Mouse (Mus musculus): ENCODE measurements at regions not wholly inside any gene's neighbourhood (a gene's known extent, or its start where the extent isn't known, plus 50 kb on each side); places are given as distances from the start of the nearest gene placed in this dataset.

DNA sequence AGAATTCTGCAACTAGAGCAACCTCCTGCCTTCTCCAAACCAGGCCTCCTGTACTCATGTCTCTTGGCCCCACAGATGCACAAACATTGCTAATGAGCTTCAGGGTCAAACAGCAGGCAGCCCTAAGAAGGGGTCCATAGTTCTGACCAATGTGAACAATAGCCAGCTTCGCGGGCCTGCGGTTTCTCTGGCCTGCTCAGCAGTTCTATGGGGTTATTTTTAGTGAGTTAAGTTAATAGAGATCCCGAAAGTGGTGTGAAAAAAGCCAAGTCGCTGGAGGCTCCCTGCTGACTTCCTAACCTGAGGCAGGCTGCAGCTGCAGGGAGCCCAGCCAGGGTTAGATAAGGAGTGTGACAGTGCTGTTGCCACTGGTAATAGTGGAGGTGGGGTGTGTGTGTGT is 106.6 kb downstream of the Pdcd6ip start:
- DNase-seq (ENCODE audit: low read depth, low spot score), result no peak

DNA sequence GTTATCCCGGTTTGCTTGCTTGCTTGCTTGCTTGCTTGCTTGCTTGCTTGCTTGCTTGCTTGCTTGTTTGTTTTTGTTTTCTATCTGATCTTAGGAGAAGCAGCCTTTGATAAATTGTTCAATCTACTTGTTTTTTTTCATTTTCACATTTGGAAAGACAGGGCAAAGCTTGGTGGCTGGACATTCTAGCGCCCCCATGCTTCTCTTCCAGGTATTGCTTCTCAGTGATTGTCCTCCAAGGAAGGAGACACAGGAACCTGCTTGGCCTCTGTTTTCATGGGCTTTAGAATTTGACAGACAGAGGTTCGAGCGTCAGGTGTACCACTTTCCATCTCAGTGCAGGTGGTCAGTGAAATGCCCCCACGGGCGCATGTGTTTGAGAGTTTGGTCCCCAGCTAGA is 120.8 kb downstream of the Pdcd6ip start:
- peak; percentile 48 for DNase-seq (ENCODE audit: low read depth, low spot score)

DNA sequence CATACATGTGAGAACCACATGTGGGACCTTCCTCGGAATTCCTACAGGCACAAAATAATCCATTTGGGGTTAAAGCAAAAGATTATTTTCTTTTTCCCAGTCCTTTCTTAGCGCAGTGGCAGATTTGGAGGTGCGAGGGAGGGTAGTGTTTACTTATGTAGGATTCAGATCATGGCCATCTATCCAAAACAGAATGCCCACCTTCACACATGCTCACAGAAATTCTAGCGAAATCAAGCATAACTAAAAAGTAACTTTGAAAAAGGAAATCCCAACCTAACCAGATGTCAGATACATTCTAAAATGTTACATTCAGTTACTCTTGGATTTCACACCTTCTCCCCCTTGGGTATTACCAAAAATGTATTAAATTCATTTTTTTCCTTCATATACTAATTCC is 121.6 kb downstream of the Pdcd6ip start:
- DNase-seq (ENCODE audit: low read depth, low spot score), result no peak

DNA sequence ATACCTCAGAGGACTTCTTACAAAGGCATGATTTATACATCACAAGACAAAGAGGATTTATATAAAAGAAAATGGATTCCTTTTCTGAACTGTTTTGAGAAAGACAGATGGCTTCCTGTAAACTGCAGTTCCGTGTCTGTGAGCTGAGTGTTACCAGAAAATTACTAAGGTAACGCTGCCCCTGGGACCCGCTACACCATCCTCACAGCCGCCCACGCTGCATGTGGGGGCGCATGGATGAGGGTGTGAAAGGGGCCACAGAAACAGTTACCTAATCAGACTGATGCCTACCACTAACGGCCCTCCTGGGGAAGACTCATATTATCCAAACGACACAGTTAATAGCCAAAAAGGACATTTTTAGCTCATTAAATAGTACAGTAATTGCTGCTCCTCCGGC is 129.8 kb downstream of the Pdcd6ip start:
- no peak for DNase-seq (ENCODE audit: low read depth, low spot score)

DNA sequence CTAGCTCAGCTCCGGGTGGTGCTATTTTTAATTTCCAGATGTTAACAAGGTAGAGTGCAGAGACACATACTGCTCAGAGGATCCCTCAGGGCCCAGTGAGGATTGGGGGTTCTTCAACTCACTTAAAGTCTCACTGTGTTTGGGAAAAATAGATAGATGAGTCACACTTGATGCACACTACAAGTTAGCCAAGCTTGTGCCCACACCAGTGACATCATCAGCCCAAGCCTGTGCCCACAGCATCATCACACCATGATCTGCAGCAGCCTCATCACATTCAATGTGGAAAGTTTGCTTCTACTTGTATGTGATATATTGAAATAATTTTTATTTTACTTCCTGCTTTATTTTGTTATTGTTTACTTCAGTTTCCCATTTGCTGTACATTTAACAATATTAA is 139.2 kb downstream of the Pdcd6ip start:
- no peak for DNase-seq (ENCODE audit: low read depth, low spot score)

DNA sequence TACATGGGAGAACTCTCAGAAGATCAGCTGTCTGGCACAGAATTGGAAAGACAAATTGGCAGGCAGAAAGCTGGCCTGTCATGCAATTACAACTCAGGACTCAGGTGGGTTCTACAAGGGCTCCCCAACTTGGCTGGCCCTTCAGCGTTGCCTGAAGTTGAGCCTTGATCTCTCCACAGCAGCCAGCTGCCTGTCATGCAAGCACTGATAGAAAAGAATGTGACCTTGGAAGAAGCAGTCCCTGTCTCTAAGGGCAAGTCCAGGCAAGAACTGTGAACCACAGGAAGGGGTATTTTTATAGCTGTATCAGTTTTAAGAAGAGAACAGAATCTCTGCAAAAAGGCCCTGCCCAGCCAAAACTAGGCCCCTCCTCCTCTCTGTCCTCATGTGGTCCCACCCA is 140.4 kb downstream of the Pdcd6ip start:
- no peak for DNase-seq (ENCODE audit: low read depth, low spot score)

DNA sequence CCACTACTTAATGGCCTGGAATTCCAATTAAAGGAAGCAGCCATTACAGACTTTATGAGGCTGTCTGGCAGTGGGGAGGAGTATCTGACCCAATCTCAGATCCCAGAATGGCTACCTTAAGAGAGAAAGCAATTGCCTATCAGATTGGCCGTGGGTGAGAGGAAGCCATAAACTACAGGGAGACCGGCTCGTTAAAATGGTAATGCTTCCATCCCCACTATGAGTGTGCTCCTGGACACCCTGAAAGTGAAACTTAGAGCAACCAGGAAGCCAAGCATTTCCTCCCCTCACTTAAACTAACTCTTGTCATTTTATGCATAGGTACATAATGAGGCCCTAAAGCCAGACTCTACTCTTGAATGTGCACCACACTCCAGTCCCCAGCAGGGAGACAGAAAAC is 141.4 kb downstream of the Pdcd6ip start:
- DNase-seq (ENCODE audit: low read depth, low spot score), result no peak

DNA sequence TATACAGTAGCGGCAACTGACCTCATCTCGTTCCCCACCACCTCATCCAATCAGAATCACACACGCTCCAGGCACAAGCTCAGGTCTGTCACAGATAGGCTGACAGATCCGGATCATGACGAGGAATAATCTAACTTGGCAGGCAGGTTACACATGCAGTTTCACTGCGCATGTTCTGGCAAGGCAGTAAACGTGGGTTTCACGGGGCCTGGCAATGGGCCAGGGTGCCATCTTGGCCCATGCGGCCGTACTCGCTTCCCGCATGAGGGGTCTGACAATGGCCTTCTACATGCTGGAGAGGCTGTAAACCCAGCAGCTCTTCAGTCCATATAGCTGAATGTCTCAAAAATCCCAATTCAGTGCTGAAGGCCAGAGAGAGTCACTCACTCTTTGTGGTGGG is 154.1 kb downstream of the Pdcd6ip start:
- DNase-seq (ENCODE audit: low read depth, low spot score), result no peak

DNA sequence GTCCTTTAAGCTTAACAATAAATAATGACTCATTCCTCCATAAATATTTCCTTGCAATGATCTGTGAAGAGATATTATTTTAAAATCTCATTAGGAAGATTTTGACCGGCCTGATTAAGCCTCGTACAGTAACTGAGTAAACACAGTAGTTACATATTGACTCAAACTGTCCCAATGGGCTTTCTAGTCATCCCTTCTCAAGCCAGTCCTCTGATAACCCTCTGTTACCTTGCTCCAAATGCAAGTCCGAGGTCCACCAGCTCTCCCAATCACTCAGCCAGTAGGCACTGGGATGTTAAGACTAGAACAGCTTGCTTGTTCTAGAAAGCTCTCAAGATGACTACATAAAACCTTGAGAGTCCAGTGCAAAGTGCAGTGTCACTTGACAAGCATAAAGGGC is 160.6 kb downstream of the Pdcd6ip start:
- DNase-seq (ENCODE audit: low read depth, low spot score), result no peak

DNA sequence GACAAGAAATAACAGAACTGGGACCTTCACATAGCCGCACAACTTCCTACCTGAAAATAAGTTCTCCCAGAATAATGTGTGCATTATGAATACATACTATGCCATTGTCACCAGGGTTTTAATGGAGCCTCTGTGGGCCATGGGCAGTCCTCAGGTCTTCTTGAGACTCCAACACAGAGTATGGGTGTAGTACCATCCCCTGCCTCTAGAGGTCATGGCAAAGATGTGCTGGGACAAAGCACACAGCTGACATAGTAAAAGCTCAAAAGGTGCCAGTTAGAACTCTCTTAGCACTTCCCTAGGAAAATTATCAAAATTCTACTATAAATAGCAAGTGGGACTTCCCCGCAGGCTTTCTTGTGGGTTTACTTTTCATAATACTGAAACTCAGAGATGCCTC is 179.5 kb downstream of the Pdcd6ip start:
- DNase-seq (ENCODE audit: low read depth, low spot score), result peak; percentile 73

DNA sequence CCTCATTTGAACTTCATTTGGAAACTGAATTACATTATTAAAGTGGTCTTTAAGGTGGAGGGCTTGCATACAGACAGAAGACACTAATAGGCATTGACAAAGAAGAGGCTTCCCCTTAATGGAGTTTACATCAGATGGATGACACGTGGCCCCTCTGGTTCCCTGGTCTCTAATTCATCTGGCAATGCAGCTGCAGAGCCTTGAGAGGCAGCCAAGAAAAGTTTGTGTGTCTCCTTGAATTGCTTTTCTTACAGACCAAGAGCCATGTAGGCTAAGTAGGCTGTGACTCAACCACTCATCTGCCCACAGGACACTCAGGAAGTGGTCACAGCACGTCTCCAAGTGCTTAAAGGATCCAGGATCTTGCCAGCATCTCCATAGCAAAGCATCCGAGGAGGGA is 183.8 kb downstream of the Pdcd6ip start:
- no peak for DNase-seq (ENCODE audit: low read depth, low spot score)

DNA sequence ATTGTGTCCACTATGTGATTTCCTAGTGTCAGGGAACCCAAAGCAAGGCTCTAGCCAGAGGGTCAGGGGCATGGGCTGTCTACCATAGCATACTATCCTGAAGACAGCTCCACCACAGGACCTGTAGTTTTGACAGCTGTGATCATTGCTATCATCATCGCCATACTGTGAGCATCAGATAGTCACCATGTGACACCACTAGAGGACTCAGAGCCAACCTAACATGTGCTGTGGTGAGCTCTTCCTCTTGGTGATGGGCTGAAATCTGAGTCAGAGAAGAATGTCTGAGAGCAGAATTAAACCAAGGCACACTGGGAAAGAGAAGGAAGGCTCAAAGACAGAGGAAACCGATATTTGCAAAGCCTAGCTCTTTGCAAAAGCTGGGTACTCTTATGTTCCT is 184.9 kb downstream of the Pdcd6ip start:
- no peak for DNase-seq (ENCODE audit: low read depth, low spot score)

DNA sequence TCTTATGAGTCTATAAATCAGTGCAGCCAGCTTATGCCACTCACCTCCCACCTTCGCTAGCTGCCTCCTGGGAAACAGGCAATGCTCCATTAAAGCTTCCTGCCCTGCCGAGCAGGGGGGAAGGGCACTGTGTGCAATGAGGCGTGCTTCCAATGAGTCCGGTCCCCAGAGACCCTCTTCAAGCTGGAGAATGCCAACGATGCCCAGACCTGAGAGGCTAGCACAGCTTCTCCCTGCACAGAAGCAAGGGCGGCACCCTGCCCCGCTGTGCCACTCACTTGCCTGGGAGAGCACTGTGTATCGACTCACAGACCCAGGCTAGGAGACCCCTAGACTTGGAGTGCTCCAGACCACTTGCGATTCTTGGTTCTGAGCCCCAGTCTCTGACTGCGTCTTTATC is 188.3 kb downstream of the Pdcd6ip start:
- no peak for DNase-seq (ENCODE audit: low read depth, low spot score)

DNA sequence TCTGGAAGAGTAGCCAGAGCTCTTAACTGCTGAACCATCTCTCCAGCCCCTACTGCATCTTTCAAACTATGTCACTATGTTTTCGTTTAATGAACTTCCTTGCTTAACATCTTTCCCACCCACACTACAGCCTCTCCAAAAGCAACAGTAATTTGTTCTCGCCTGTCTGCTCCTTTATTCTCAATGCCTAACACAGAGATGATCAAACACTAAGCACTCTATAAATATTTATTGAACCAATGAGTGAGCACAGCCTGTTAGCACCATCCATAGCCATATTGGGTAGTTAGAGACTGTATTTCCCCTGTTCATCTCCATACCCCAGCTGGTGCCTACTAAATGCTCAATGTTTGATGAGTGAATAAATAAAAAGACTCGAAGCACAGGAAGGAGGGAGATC is 189.6 kb downstream of the Pdcd6ip start:
- no peak for DNase-seq (ENCODE audit: low read depth, low spot score)

DNA sequence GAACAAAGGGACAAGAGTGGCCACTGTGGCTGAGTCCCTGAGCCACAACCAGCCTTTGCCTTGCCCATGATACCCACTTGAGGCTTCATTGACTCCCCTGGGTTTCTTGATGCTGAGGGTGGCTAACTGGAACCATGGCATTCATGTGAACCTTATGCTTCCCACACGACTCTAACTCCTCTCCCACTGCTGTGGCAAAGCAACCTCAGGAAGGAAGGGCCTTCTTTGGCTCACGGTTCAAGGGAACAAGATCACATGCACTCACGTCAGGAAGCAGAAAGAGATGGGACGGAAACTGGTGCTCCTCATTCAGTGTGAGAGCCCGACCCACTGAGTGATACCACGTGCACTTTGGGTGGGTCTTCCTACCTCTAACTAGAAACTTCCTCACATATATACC is 190.3 kb downstream of the Pdcd6ip start:
- DNase-seq (ENCODE audit: low read depth, low spot score), result no peak

DNA sequence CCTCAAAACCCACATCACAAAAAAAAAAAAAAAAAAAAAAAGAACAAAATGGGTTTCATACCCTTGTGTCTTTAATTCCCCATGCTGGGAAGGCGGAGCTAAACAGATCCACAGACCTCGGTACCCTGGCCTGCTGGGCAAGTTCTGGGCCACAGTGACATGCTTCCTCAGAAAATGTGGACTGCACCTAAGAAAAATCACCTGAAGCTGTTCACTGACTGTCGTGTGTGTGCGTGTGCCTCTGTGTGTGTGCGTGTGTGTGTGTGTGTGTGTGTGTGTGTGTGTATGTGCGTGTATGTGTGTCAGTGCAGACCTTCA is 192.4 kb downstream of the Pdcd6ip start:
- no peak for DNase-seq (ENCODE audit: low read depth, low spot score)

DNA sequence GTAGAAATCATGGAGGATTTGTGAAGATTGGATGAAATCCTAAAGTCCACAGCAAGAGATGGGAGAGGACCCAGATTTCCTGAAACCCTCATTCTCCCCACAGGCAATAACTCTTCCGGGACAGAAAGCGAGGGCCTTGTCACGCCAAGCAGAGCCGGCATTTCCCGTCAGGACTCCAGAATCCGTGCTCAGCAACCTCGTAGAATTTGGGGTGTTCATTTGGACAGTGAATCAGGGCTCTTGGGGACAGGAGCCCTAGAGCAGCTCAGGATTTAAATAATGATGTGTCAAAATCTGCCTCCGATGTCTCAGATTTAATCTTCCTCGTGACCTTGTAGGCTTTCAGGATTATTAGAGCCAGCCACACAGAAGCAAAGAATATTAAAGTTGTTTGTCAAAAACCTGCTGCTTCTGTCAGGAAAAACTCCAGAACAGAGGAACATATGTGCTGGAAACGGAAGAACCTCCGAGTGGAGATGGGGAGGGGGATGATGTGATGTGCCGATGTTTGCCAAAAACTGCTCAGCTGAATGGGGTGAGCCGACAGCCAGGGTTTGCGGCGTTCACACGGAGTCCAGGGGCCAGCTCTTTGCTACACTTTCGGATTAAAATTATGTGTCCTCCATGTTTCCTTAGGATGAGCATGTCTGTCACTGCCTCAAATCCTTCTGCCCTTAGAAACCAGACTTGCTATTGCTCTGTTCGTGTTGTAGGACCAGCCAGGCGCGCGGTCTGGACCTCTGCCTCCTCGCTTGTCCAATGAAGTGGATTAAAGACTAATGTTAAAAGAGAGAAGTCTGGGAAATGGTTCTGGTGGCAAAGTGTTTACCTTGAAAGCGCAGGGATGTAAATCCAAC is 193.0 kb downstream of the Pdcd6ip start:
- no peak for DNase-seq (ENCODE audit: low read depth, low spot score)

DNA sequence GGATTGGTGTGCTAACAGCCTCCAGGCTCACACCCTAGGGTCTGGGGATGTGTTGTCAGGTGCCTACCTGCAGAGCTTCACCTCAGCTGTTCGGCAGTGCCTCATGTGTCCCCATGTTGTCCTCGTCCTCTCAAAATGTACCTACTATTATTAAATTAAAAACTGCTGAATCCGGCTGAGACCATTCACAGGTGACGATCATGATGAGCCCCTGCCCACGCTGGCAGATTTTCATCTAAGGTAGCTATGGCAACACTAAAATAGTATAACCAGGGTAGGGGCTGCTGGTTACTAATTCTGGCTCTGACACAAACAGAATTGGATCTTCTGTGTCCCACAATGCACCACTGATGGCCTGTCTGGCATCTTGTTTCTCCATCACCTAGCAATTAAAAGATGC is 196.8 kb downstream of the Pdcd6ip start:
- DNase-seq (ENCODE audit: low read depth, low spot score), result no peak

DNA sequence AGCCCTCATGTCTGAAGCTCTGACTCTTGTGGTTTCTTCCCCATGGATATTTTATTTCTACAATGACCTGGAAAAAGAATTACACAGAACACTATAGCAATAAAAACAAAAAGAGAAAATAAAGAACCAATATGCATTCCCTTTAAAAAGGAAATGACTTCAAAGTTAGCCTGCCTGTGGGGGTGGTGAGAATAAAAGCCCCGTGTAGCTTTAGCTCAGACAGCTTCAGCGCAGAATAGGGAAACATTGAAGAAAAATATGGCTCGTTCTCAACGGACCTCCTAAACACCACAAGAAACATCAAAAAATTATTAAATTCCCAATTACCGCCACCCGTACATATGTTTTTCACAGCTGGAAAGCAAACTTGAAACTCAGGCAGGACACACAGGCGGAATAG is 198.7 kb downstream of the Pdcd6ip start:
- no peak for DNase-seq (ENCODE audit: low read depth, low spot score)

DNA sequence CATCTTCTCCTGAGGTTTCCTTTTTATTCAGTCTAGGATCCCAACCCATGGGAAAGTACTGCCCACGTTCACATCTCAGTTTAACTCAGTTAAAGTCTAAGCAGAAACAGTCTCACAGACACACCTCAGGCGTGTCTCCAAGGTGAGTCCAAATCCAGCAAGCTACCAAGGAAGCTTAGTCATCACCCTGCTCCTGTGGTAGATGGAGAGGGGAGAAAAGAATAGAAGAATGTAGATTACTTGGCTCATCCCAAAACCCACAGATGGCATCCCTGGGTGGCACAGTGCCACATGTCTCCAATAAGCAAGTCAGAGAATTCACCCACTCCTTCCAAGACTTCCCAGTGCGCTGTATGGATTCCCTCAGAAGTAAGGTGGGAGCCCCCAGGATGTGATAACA is 199.2 kb downstream of the Pdcd6ip start:
- DNase-seq (ENCODE audit: low read depth, low spot score), result no peak

DNA sequence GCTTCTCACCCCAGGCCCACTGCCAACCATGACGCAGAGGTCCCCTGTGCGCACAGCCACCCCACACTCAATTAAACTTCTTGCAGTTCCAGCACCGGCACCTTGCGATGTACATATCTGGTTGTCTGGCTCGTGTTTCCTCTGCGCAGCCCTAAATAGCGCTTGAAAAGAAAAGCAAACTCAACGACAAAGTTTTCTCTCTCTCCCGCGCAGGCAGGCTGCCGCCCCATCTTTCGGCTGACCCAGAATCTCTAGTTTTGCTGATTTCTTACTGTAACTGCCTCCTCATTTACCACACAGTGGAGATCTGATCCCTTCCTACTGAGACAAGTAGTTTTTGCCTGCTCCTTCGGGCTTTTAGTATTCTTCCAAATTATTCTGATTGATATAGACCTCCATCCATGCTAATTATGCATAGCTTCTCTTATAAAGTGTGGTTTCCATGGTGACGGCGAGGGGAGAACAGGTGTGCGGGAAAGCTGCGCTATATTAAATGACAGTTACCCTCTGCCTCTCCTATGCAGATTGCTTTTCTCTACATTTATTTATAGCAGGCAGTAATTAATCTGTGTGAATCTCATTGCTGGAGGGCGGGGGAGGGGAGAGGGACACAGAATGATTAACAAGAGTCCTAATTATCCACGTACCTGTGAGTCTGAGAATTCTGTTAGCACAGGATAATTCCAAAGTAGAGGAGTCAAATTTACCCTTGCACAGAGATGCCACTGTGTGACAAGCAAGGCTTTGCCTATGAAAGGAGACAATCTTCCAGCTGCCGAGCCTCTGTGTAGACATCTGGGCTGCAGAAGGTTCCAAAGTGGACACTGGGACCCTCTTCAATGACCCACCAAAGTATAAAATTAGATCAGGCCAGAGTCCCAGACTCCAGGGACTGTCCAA is 200.2 kb downstream of the Pdcd6ip start:
- DNase-seq (ENCODE audit: low read depth, low spot score), result no peak

DNA sequence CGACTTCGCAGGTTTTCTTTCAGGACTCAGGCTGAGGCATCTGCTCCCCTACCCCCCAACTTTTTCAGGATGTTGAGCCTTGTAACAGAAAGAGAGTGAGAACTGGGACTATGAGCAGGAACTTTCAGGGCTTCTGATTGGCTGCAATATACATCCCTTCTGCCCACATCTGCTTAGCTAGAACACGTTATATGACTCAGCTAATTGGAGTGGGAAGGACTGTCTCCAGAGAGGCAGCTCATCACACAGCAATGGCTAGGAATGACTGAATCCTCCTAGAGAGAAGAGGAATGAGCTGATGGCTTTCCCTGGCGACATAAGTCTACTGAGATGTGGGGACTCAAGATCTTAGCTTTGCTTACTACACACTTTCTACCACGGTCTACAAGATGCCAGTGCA is 208.8 kb downstream of the Pdcd6ip start:
- no peak for DNase-seq (ENCODE audit: low read depth, low spot score)

DNA sequence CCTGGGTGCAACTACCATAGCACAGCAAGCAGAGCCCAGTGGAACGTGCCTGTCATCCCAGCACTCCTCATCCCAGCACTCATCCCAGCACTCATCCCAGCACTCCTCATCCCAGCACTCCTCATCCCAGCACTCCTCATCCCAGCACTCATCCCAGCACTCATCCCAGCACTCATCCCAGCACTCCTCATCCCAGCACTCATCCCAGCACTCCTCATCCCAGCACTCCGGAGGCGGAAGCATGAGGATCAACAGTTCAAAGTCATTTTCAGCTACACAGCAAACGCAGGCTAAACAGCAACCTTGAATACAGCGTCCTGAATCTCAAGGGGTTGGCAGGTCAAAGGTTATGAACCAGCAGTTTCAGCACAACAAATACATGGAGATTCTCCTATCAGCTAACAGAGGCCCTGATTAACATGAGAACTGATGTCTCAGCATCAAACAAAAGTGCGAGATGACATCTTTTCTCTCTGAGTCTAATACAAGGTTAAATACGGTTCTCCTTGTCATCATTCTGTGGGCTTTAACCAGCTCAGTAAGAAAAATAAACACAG is 211.8 kb downstream of the Pdcd6ip start:
- peak; percentile 75 for DNase-seq (ENCODE audit: low read depth, low spot score)

Data from ES-CJ7 (cell line).